Mouse (Mus musculus): ENCODE measurements around the gene 4930568D16Rik.

Gene 4930568D16Rik

DNA sequence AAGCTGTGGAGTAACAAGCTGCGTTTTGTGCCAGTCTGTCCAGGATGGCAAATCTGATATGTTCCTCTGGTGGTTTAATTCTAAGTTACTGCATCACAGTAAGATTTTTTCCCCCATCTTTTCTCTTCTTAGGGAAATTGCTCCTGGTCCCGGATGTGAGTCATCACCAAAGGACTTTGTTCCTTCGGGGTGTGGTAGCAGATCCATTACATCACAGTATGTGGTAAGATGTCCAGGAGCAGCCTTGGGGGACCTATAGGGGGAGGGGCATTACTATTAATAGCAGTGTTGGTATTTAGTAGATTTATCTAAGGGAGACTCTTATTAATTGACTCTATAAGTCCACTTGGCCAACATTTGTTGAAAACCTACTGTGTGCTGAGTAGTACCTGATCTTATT, 24.9 kb downstream of the 4930568D16Rik start:
- DNase-seq: no peak

- no peak for DNase-seq
These were observed 28.8 kb downstream of the 4930568D16Rik start for GRCm38 (mm10) chr2:35338707-35339106.

- DNase-seq: no peak
These were observed 29.5 kb downstream of the 4930568D16Rik start for GRCm38 (mm10) chr2:35338036-35338435.

- no peak for DNase-seq
These were observed 30.1 kb downstream of the 4930568D16Rik start for GRCm38 (mm10) chr2:35337419-35337818.

- peak; percentile 99 to 100 for DNase-seq
These were observed 30.9 kb downstream of the 4930568D16Rik start, which contains the start of gene Stom for GRCm38 (mm10) chr2:35336388-35337280. Gene Stom, minus strand, starts transcription at chr2:35336976.

DNA sequence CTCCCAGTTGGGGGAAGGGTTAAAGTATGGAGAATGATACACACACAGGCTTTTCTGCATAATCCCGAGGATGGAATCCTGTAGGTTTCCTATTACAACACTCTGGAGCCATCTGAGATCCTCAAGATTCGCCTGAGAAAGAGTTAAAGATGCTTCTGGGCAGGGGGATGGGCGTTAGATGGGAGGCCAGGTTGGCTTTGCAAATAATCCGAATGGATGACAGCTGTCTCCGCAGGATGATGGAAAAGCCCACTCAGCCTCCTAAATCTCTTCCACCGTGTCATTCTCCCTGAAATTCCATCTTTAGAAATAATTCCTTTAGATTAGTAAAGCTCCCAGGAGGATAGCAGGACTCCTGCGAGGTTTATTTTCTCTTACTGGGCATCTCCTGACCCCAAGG, 31.9 kb downstream of the 4930568D16Rik start:
- no peak for DNase-seq

DNA sequence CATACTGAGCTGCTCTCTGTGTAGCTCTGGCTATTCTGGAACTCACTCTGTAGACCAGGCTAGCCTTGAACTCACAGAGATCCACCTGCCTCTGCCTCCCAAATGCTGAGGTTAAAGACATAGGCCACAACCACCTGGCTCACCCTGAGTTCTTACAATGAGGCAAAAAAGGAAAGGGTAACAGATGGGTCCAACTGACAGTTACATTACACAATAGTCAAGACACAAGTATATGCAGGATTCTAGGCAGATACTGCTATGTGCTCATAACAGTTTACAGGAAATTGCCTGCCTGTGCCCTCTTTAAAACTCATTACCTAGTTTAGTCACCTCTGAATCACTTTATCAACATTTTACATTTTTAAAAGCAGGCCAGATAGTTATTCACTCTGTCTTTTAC, 33.9 kb downstream of the 4930568D16Rik start:
- no peak for DNase-seq

DNA sequence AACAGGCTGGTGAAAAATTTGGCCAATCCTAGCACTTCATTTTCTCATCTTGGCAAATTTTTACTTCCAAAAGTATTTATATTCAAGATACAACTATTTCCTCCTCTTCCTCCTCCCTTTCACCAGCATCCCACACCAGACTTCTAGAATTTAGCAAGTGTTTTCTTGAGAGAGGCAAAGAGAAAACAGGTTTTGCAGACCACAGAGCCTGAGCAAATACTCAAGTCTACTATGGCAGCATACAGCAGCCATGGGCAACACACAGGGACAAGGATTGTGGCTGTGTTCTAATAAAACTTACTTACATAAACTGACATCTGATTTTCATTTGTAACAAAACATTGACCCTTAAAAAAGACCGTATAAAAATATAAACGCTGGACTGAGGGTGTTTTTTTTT, 36.3 kb downstream of the 4930568D16Rik start:
- no peak for DNase-seq

DNA sequence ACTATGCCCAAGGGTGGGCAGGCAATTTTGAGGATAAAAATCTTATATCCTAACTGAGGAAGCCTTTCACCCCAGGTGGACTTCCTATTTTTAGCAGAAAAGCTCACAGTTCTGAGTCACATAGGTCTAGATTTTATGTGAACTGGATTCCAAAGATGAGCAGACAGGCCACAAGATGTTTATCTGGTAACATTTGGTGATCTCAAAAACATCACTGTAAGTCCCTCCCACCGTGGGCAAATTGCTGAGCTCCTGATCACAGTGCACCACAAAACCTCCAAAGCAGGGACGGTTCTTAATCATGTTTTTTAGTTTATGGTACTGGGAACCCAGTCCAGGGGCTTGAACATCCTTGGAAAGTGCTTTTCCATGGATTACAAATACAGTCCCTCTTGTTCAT, 38.5 kb downstream of the 4930568D16Rik start:
- DNase-seq: no peak

- DNase-seq: peak; percentile 78 to 82
These were observed 39.3 kb downstream of the 4930568D16Rik start for GRCm38 (mm10) chr2:35328064-35328792.

GRCm38 (mm10) chr2:35327583-35327982, 39.9 kb downstream of the 4930568D16Rik start:
- DNase-seq: no peak

DNA sequence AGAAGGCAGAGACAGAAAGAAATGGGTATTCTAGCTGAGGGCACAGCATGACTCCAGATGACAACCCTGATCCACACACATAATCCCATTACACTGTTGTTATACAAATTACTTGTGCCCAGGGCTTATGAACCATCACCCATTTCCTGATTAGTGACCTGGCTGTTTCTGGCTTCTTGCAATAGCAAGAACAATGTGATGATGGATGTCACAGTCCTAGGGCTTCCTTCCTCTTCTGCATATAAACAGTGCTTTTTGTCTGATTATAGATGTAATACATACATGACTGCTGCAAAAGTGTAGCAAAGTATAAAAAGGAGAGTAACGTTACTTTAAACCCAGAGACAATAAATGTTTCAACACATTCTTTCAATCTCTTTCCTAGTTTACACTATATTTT, 40.6 kb downstream of the 4930568D16Rik start:
- no peak for DNase-seq

DNA sequence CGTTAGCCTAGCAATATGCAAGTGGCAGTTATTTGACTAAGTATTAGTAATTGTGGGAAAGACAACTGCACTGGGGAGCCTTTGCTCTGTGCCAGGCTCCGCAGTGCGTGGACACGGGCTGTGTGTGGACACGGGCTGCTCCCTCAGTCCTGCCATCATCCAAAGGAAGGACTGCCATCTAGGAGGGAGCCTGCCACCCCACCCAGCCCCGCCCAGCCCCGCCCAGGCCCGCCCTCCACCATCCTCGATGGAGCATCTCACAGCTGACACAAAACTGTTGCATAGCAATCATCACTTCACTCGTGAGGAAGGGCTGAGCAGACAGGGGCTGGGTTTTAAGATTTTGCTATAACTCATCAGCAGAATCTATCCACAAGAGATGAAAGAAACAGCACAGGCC, 41.6 kb downstream of the 4930568D16Rik start:
- no peak for DNase-seq

DNA sequence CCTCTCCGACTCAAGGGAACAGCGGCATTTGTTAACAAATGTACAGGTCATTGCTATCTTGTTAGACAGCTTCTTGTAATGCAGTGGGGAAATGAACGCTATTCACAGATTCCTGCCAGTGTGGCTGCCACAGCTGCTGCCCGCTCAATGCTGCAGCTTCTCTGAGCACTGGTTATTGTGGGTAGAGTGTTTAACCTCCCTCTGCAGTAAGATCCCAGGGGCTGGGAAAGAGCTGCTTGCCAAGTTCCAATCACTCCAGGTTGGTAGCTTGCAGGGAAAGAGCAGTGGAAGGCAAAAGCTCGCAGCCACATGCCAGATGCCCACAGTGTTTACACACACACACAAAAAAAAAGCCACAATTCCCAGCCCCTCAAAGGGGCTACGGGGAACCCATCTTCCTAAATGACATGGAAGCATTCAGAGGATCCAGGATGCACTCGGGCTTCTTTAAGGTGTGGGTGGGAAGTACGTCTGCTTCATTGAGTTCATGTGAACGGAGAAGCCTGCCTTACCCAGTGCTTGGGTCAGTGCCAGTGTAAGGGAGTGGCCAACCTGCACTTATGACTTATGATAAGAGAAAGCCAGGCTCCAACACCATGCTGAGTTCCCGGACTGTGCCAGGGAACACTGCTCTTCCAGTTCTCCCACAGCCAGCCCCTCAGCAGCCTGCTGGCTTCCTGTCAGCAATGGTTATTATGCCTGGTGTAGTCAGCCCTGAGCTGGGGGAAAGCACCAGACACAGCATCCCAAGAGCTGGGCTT, 44.9 kb downstream of the 4930568D16Rik start:
- peak; percentile 61 to 75 for DNase-seq

DNA sequence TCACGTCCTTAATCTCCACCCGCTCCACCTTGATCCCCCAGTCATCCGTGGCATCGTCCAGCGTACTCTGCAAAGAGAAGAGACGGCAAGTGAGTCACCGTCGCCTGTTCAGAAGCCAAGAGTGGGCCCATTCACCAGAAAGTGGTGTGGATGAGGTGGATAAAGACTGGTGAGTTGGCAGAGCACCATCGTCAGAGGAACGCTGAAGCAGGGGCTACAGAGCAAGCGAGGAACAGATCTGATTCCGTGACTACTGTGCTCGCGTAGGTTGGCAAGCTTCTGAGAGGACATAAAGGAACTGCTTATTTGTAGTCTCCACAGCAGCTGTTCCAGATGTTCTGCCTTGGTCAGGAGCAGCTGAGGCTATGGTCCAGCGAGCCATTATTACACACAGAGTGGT, 47.1 kb downstream of the 4930568D16Rik start:
- DNase-seq: no peak

DNA sequence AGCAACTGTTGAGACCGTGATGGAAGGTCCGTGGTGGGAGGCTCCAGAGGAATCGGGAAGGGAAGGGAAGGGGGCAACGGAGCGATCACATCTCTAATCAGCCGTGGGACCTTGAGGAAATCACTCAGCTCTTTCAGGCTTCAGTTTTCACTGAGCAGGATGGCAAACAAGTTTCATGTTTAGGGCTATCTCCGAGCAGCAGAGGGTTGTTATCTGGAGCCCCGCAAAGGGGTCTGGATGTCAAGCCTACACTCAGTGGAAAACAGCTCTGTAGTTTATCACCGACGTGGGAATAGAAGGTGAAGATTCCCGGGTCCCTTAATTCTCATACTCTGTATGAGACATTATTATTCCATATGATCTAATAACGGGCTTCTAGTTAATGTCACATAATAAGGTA, 49.1 kb downstream of the 4930568D16Rik start:
- no peak for DNase-seq

DNA sequence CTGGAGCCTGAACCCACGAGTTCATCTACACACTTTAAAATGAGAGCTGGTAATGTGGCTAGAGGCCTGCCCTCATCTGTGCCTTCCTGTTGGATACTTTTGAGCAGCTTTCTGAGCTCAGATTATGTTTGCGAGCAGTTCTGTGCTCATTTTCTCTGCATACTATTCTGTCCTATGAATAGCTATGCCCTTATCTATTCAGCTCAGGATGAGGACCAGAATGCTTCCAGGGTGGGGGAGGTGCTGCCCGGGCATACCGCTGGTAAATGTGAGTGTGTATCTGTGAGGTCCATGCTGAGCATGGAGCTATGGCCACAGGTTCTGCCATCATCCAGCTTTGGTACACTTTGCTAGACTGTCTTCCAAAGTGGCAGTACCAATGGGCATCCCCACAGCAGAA, 49.9 kb downstream of the 4930568D16Rik start:
- DNase-seq: no peak

DNA sequence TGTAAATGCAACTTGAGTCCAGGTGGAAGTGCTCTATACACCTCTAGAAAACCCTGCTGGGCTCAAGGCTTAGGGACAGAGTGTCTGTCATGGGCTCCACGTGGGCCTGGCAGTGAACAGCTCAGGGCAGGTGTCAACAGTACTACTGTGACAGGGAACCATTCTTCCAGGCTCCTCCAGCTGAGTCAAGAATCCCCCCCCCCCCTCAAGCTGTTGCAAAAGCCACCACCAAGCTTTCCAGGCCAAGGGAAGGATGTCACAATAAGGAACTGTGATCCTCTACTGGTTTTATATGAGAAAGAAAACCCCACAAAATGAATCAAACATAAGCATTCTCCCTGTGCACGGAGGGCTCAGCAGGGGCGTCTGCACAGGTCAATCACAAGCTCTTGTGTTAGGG, 53.2 kb downstream of the 4930568D16Rik start:
- no peak for DNase-seq

- DNase-seq: no peak
These were observed 57.5 kb downstream of the 4930568D16Rik start for GRCm38 (mm10) chr2:35309906-35310493.

GRCm38 (mm10) chr2:35308166-35308565, 59.4 kb downstream of the 4930568D16Rik start:
- DNase-seq: no peak
